Mouse (Mus musculus) limb, embryonic 11.5 days (tissue): Measurements from ENCODE around the gene Ankrd34a. TPM values are rescaled to one million over a fixed set of nuclear protein-coding genes. Genes with fewer than 3 reads are reported as not detected.
A peak's percentile ranks its signal among the peaks of the same experiment; 100 is the strongest.

Experiments used
- ATAC-seq: fragments of 200-750 bp; cut with Nextera tagmentation; 2 replicates; pipeline ENCODE4 v1.8.0; 2017; ENCODE audit warnings: low read depth; ENCODE audit not compliant: insufficient number of reproducible peaks, low FRiP score, low TSS enrichment
- DNase-seq: peaks from one replicate; pipeline ENCODE4 v3.0.0-alpha.2; 2015; ENCODE audit warnings: low spot score
- H3K27ac ChIP-seq: fragments of 300-500 bp; sonication (generic); replicated peaks from 2 replicates; pipeline ENCODE4 v1.5.1; 2014; ENCODE audit warnings: low read depth, mild to moderate bottlenecking, low read length
- H3K27me3 ChIP-seq: fragments of 300-500 bp; sonication (generic); 2 replicates; pipeline ENCODE4 v1.6.1; 2014; ENCODE audit warnings: mild to moderate bottlenecking, low read length, mixed read lengths; ENCODE audit not compliant: control insufficient read depth, insufficient read depth
- H3K36me3 ChIP-seq: fragments of 300-500 bp; sonication (generic); 2 replicates; pipeline ENCODE4 v1.6.1; 2014; ENCODE audit warnings: mild to moderate bottlenecking, low read length, moderate library complexity, mixed read lengths; ENCODE audit not compliant: control insufficient read depth, insufficient read depth
- H3K4me1 ChIP-seq: fragments of 300-500 bp; sonication (generic); 2 replicates; pipeline ENCODE4 v1.6.1; 2014; ENCODE audit warnings: low read length, mixed read lengths; ENCODE audit not compliant: control insufficient read depth, insufficient read depth
- H3K4me2 ChIP-seq: fragments of 300-500 bp; sonication (generic); 2 replicates; pipeline ENCODE4 v1.6.1; 2014; ENCODE audit warnings: low read depth, mild to moderate bottlenecking, moderate library complexity; ENCODE audit not compliant: severe bottlenecking
- H3K4me3 ChIP-seq: fragments of 300-500 bp; sonication (generic); 2 replicates; pipeline ENCODE4 v1.5.1; 2014; ENCODE audit warnings: low read depth, low read length
- H3K9ac ChIP-seq: fragments of 300-500 bp; sonication (generic); 2 replicates; pipeline ENCODE4 v1.6.1; 2014; ENCODE audit warnings: mild to moderate bottlenecking, low read length
- H3K9me3 ChIP-seq: fragments of 300-500 bp; sonication (generic); 2 replicates; pipeline ENCODE4 v1.6.1; 2016; ENCODE audit warnings: low read length; ENCODE audit not compliant: control insufficient read depth
- WGBS: fragments of 180-500 bp; shearing (Covaris S2); extraction: QIAGEN DNeasy Blood & Tissue Kit; methylation state at CpG from one replicate; pipeline ENCODE4 v1.1.7; 2014; 5-methylcytosine and 5-hydroxymethylcytosine counted together
- polyA plus RNA-seq: library from polyadenylated mRNA; unstranded; fragments of >200 nt; fragmentation: Nextera tagmentation; extraction: Ambion mirVana; gene quantifications from 2 replicates; pipeline ENCODE4 v1.2.1, GENCODE M21; 2014

Ankrd34a gene
- polyA plus RNA-seq, 1 experiment from 2014 or later = 1.7 TPM

GRCm38 (mm10) chr3:96579885-96580454, 16.5 kb upstream of the Ankrd34a start:
- no peaks in the 10 kb centered on the region for H3K36me3 ChIP-seq
- H3K9me3 ChIP-seq = no peaks in the 10 kb centered on the region
- peaks cover 15% of the 10 kb centered on the region for H3K4me1 ChIP-seq
- DNase-seq (peak; percentile 94), ATAC-seq (peak; percentile 18; the same call in 1 of the 2 replicates)
- peak overlapping the region; percentile 48 for H3K4me2 ChIP-seq
- H3K4me3 ChIP-seq = peak overlapping the region; percentile 8; the same call in 1 of the 2 replicates
- H3K9ac ChIP-seq = peak overlapping the region; percentile 56
- no peak overlapping the region for H3K27ac ChIP-seq
- WGBS = 13% methylated on average over 16 of the region's 16 CpGs
- no peaks in the 10 kb centered on the region for H3K27me3 ChIP-seq

GRCm38 (mm10) chr3:96581141-96581540, 15.3 kb upstream of the Ankrd34a start:
- Histone ChIP-seq H3K4me3 (no peak overlapping the region), H3K4me2 (no peak overlapping the region), H3K27me3 (no peaks in the 10 kb centered on the region), H3K9ac (no peak overlapping the region), H3K27ac (no peak overlapping the region), H3K4me1 (peaks cover 14% of the 10 kb centered on the region), H3K9me3 (no peaks in the 10 kb centered on the region), H3K36me3 (no peaks in the 10 kb centered on the region)
- ATAC-seq (no peak), DNase-seq (no peak)
- 41% methylated on average over 6 of the region's 6 CpGs for WGBS

GRCm38 (mm10) chr3:96581771-96582515, 14.5 kb upstream of the Ankrd34a start:
- DNase-seq (no peak), ATAC-seq (no peak)
- H3K4me3 ChIP-seq = no peak overlapping the region
- no peak overlapping the region for H3K4me2 ChIP-seq
- 83% methylated on average over 16 of the region's 16 CpGs for WGBS
- no peaks in the 10 kb centered on the region for H3K27me3 ChIP-seq
- H3K9ac ChIP-seq = no peak overlapping the region
- no peak overlapping the region for H3K27ac ChIP-seq
- H3K36me3 ChIP-seq = no peaks in the 10 kb centered on the region
- H3K4me1 ChIP-seq = peaks cover 6% of the 10 kb centered on the region; the same call in 1 of the 2 replicates
- H3K9me3 ChIP-seq = no peaks in the 10 kb centered on the region

GRCm38 (mm10) chr3:96583386-96583785, 13.1 kb upstream of the Ankrd34a start:
- no peak overlapping the region for H3K4me2 ChIP-seq
- DNase-seq (no peak), ATAC-seq (no peak)
- H3K4me1 ChIP-seq = 0 out of 2 replicates have a peak, but pooled peaks cover 3% of the 10 kb centered on the region
- no peak overlapping the region for H3K27ac ChIP-seq
- no peak overlapping the region for H3K4me3 ChIP-seq
- 93% methylated on average over 5 of the region's 5 CpGs for WGBS
- no peak overlapping the region for H3K9ac ChIP-seq
- H3K27me3 ChIP-seq = no peaks in the 10 kb centered on the region
- H3K9me3 ChIP-seq = no peaks in the 10 kb centered on the region
- H3K36me3 ChIP-seq = no peaks in the 10 kb centered on the region

- no peak overlapping the region for H3K9ac ChIP-seq
- H3K4me2 ChIP-seq = no peak overlapping the region
- H3K4me1 ChIP-seq = no peaks in the 10 kb centered on the region; the same call in 1 of the 2 replicates
- DNase-seq = no peak
- H3K27me3 ChIP-seq = peaks cover 4% of the 10 kb centered on the region
- H3K36me3 ChIP-seq = no peaks in the 10 kb centered on the region
- ATAC-seq = no peak
- no peak overlapping the region for H3K27ac ChIP-seq
- 86% methylated on average over 4 of the region's 4 CpGs for WGBS
- no peaks in the 10 kb centered on the region for H3K9me3 ChIP-seq
- H3K4me3 ChIP-seq = no peak overlapping the region
These were observed 5.8 kb upstream of the Ankrd34a start for GRCm38 (mm10) chr3:96590657-96591056.

- Histone ChIP-seq H3K36me3 (no peaks in the 10 kb centered on the region), H3K9ac (peak overlapping the region; percentile 69), H3K4me1 (peaks cover 12% of the 10 kb centered on the region; the same call in 1 of the 2 replicates), H3K4me3 (peak overlapping the region; percentile 66), H3K27ac (no peak overlapping the region), H3K27me3 (peaks cover 10% of the 10 kb centered on the region), H3K4me2 (peak overlapping the region; percentile 61), H3K9me3 (no peaks in the 10 kb centered on the region)
- 2% methylated on average over 10 of the region's 10 CpGs for WGBS
- ATAC-seq (no peak), DNase-seq (no peak)
These were observed 3.1 kb upstream of the Ankrd34a start for GRCm38 (mm10) chr3:96593374-96593773.

GRCm38 (mm10) chr3:96593790-96594560, 2.5 kb upstream of the Ankrd34a start, which contains the start of gene Polr3gl:
Polr3gl (minus strand) TSS chr3:96594181.
- under 1% methylated on average over 38 of the region's 38 CpGs for WGBS

GRCm38 (mm10) chr3:96594851-96595250, 1.6 kb upstream of the Ankrd34a start:
- Histone ChIP-seq H3K27ac (no peak overlapping the region), H3K9me3 (no peaks in the 10 kb centered on the region), H3K27me3 (peaks cover 10% of the 10 kb centered on the region), H3K4me1 (peaks cover 16% of the 10 kb centered on the region; the same call in 1 of the 2 replicates), H3K9ac (no peak overlapping the region), H3K36me3 (no peaks in the 10 kb centered on the region), H3K4me3 (no peak overlapping the region), H3K4me2 (no peak overlapping the region)
- DNase-seq (no peak), ATAC-seq (no peak)
- WGBS = 82% methylated on average over 5 of the region's 5 CpGs

More at GRCm38 (mm10) chr3:96593790-96594560, 2.5 kb upstream of the Ankrd34a start, which contains the start of gene Polr3gl:
- Histone ChIP-seq H3K4me2 (peak within 1 kb of the TSS; percentile 61), H3K9ac (peak within 1 kb of the TSS; percentile 69), H3K9me3 (no peaks in the 10 kb centered on the region), H3K27me3 (peaks cover 10% of the 10 kb centered on the region), H3K4me3 (peak within 1 kb of the TSS; percentile 66), H3K4me1 (peaks cover 16% of the 10 kb centered on the region; the same call in 1 of the 2 replicates), H3K27ac (no peak within 1 kb of the TSS; the same call in 1 of the 2 replicates), H3K36me3 (no peaks in the 10 kb centered on the region)
- peak; percentile 73 for ATAC-seq
- DNase-seq = peak; percentile 95
